Mouse (Mus musculus): ENCODE data around the gene Tvp23a. TPM values are rescaled to one million over a fixed set of nuclear protein-coding genes. Genes with fewer than 3 reads are reported as not detected.

Gene Tvp23a
- polyA plus RNA-seq, 1 experiment from 2014 or later: 4.5 TPM

DNA sequence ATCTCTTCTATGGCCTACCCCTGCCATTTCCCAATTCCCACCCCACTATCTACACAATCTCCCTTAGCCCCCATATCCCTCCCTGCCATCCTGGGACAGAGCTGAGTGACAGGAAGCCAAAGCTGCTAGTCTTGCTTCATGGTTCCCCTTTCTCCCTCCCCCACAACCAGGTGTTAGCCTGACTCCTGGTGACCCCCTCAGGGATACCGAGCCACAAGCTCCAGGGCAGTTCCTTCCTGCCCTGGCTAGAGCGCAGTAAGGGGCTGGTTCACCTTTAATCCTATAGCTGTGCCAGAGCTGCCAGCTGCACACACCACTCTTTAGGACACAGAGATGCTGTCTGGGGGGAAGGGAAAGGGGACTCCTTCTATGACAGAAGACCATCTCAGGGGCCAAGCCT is 619 bp upstream of the Tvp23a start:
- Histone ChIP-seq H3K27me3 (ENCODE audit: control insufficient read depth, insufficient read depth, low read length) (no peaks in the 10 kb centered on the region), H3K27ac (ENCODE audit: low read depth, low read length) (no peak overlapping the region), H3K9ac (ENCODE audit: low read depth, low read length) (peak overlapping the region; percentile 65), H3K4me1 (ENCODE audit: control insufficient read depth, insufficient read depth, low read length) (0 out of 2 replicates have a peak, but pooled peaks cover 5% of the 10 kb centered on the region), H3K4me3 (ENCODE audit: low read depth, low read length) (peak overlapping the region; percentile 42), H3K4me2 (peak overlapping the region; percentile 67), H3K9me3 (replicated peaks; ENCODE audit: control insufficient read depth, low read length) (no peaks in the 10 kb centered on the region), H3K36me3 (ENCODE audit: control insufficient read depth, insufficient read depth, low read length) (no peaks in the 10 kb centered on the region)
- WGBS (ENCODE audit: insufficient replicate concordance): 65% methylated on average over 2 of the region's 2 CpGs
- ATAC-seq (replicated peaks; ENCODE audit: insufficient number of reproducible peaks, low FRiP score, low TSS enrichment): no peak

DNA sequence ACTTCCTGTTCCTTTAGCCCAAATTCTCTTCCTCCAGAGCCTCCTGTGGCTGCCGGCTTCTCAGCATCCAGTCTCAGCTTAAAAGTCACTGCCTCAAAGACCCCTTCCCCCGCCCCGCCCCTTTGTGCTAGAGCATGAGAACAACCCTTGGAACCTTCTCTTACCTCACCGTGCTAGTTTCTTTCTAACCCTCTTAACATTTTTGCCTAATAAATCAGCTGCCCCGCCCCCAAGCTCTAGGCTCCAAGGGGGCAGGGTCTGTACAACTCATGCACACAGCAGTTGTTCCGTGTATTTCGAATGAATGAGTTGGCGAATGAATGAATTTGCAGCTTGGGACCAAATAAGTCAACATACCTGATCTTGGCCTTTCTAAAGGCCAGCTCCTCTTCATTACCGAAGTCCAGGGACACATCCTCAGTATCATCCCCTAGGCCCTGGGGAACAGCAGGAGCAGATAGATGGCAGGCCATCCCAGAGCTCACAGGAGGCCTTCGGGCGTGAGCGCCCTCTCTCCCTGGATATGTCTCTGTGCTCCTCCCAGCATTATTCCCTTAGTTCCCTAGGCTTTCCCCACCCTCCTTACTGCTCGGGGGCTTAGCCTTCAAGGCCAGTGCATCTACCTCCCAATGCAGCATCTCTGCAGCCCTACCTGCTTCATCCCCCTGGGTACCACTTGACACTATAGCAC is 444 bp downstream of the Tvp23a start:
- 31% methylated on average over 13 of the region's 13 CpGs for WGBS (ENCODE audit: insufficient replicate concordance)
- no peak for ATAC-seq (replicated peaks; ENCODE audit: insufficient number of reproducible peaks, low FRiP score, low TSS enrichment)
- Histone ChIP-seq H3K36me3 (ENCODE audit: control insufficient read depth, insufficient read depth, low read length) (no peaks in the 10 kb centered on the region), H3K27me3 (ENCODE audit: control insufficient read depth, insufficient read depth, low read length) (no peaks in the 10 kb centered on the region), H3K4me1 (ENCODE audit: control insufficient read depth, insufficient read depth, low read length) (0 out of 2 replicates have a peak, but pooled peaks cover 5% of the 10 kb centered on the region), H3K9me3 (replicated peaks; ENCODE audit: control insufficient read depth, low read length) (no peaks in the 10 kb centered on the region), H3K9ac (ENCODE audit: low read depth, low read length) (peak overlapping the region; percentile 65), H3K4me2 (peak overlapping the region; percentile 67), H3K4me3 (ENCODE audit: low read depth, low read length) (peak overlapping the region; percentile 42), H3K27ac (ENCODE audit: low read depth, low read length) (no peak overlapping the region)

DNA sequence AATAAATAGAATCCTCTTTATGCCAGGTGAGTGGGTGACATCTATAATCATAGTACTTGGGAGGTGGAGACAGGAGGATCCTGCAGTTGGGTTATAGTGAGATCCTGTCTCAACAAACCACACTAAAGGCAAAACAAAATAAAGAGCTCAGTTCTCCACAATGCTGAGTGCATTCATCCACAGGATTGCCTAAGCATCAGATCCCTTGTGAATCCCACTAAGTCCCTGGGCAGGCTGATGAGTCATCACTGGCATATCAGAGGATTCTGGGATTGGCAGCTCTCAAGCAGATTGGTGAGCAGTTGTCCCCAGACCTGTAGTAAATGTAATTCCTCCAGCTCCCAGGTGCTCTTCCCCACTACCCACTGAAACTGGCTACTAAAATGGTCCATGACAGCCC is 3.4 kb downstream of the Tvp23a start:
- Histone ChIP-seq H3K4me3 (ENCODE audit: low read depth, low read length) (no peak overlapping the region), H3K27me3 (ENCODE audit: control insufficient read depth, insufficient read depth, low read length) (no peaks in the 10 kb centered on the region), H3K4me2 (no peak overlapping the region), H3K9me3 (replicated peaks; ENCODE audit: control insufficient read depth, low read length) (no peaks in the 10 kb centered on the region), H3K9ac (ENCODE audit: low read depth, low read length) (no peak overlapping the region), H3K4me1 (ENCODE audit: control insufficient read depth, insufficient read depth, low read length) (0 out of 2 replicates have a peak, but pooled peaks cover 5% of the 10 kb centered on the region), H3K27ac (ENCODE audit: low read depth, low read length) (no peak overlapping the region), H3K36me3 (ENCODE audit: control insufficient read depth, insufficient read depth, low read length) (no peaks in the 10 kb centered on the region)
- no peak for ATAC-seq (replicated peaks; ENCODE audit: insufficient number of reproducible peaks, low FRiP score, low TSS enrichment)

DNA sequence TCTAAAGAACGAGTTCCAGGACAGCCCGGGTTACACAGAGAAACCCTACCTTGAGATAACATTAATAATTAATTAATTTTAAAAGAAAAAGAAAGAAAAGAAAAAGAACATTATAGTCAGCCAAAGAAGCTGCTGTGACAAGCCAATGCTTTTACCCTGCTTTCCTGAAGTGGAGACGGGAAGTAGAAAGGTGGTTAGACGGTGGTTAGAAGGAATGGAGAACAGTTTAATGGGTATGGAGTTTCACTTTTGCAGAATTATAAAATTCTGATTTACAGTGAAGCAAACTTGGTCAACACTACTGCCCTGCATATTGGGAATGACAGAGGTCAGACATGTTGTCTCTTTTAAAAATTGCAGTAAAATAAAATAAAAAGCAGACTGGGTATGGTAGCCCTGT is 5.4 kb downstream of the Tvp23a start:
- Histone ChIP-seq H3K9ac (ENCODE audit: low read depth, low read length) (no peak overlapping the region), H3K9me3 (replicated peaks; ENCODE audit: control insufficient read depth, low read length) (no peaks in the 10 kb centered on the region), H3K4me3 (ENCODE audit: low read depth, low read length) (no peak overlapping the region), H3K4me1 (ENCODE audit: control insufficient read depth, insufficient read depth, low read length) (0 out of 2 replicates have a peak, but pooled peaks cover 3% of the 10 kb centered on the region), H3K4me2 (no peak overlapping the region), H3K27me3 (ENCODE audit: control insufficient read depth, insufficient read depth, low read length) (no peaks in the 10 kb centered on the region), H3K36me3 (ENCODE audit: control insufficient read depth, insufficient read depth, low read length) (no peaks in the 10 kb centered on the region), H3K27ac (ENCODE audit: low read depth, low read length) (no peak overlapping the region)
- 87% methylated on average over 4 of the region's 4 CpGs for WGBS (ENCODE audit: insufficient replicate concordance)
- ATAC-seq (replicated peaks; ENCODE audit: insufficient number of reproducible peaks, low FRiP score, low TSS enrichment): no peak

DNA sequence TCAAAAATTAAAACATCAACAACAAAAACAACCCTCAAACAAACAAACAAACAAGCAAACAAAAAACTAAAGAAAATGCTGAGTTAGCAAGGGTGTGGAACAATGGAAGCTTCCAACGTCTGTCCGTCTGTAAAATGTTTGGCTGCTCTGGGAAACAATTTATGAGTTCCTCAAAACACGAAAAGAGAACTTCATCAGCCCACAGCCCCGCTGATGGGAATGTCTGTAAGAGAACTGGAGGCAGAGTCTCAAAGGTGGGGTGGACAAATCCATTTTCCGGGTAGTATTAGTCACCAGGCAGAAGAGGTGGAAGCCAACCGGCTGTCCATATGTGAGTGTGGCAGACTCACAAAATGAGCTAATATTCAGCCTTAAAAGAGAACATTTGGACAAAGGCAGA is 5.8 kb downstream of the Tvp23a start:
- WGBS (ENCODE audit: insufficient replicate concordance): 79% methylated on average over 6 of the region's 6 CpGs
- H3K9ac ChIP-seq (ENCODE audit: low read depth, low read length): no peak overlapping the region
- no peak for ATAC-seq (replicated peaks; ENCODE audit: insufficient number of reproducible peaks, low FRiP score, low TSS enrichment)
- H3K9me3 ChIP-seq (replicated peaks; ENCODE audit: control insufficient read depth, low read length): no peaks in the 10 kb centered on the region
- no peak overlapping the region for H3K4me2 ChIP-seq
- H3K4me1 ChIP-seq (ENCODE audit: control insufficient read depth, insufficient read depth, low read length): 0 out of 2 replicates have a peak, but pooled peaks cover 1% of the 10 kb centered on the region
- no peaks in the 10 kb centered on the region for H3K36me3 ChIP-seq (ENCODE audit: control insufficient read depth, insufficient read depth, low read length)
- no peak overlapping the region for H3K27ac ChIP-seq (ENCODE audit: low read depth, low read length)
- H3K4me3 ChIP-seq (ENCODE audit: low read depth, low read length): no peak overlapping the region
- no peaks in the 10 kb centered on the region for H3K27me3 ChIP-seq (ENCODE audit: control insufficient read depth, insufficient read depth, low read length)

DNA sequence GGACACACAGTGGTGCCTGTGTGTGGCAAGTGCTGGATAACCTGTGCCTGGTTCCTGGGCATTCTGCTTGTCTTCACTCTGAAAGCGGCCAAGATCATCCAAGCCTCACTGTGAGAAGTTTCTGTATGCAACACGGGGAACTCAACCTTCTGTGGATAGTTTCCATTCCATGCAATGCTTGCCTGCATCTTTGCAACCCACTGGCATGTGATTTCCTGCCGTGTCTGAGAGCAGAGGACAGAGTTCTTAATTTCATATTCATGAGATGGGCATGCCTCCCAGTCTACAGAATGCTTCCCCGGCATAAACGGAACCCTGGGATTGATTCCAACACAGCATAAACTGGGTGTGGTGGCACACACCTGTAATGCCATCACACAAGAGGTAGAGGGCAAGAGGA is 9.1 kb downstream of the Tvp23a start:
- Histone ChIP-seq H3K4me1 (ENCODE audit: control insufficient read depth, insufficient read depth, low read length) (no peaks in the 10 kb centered on the region), H3K27me3 (ENCODE audit: control insufficient read depth, insufficient read depth, low read length) (no peaks in the 10 kb centered on the region), H3K4me2 (no peak overlapping the region), H3K36me3 (ENCODE audit: control insufficient read depth, insufficient read depth, low read length) (no peaks in the 10 kb centered on the region), H3K4me3 (ENCODE audit: low read depth, low read length) (no peak overlapping the region), H3K27ac (ENCODE audit: low read depth, low read length) (no peak overlapping the region), H3K9ac (ENCODE audit: low read depth, low read length) (no peak overlapping the region), H3K9me3 (replicated peaks; ENCODE audit: control insufficient read depth, low read length) (no peaks in the 10 kb centered on the region)
- 82% methylated on average over 5 of the region's 5 CpGs for WGBS (ENCODE audit: insufficient replicate concordance)
- ATAC-seq (replicated peaks; ENCODE audit: insufficient number of reproducible peaks, low FRiP score, low TSS enrichment): no peak

DNA sequence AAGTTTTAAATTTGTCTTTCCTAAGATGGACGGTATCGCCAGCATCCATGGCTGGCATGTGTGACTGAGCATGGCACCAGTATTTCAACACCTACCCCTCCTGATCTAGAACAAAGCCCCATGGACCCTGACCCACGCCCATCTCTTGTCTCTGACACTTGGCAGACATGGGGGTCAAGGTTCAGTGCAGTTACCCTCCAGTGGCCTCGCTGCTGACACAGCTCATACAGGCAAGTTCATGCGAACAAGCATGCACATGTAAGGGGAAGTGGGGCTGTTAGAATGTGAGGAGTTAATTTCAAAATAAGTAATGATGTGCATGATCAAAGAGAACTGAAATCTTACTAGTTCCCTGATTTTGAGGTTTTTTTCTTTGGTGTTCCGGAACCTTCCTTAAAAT is 11.0 kb downstream of the Tvp23a start:
- Histone ChIP-seq H3K36me3 (ENCODE audit: control insufficient read depth, insufficient read depth, low read length) (no peaks in the 10 kb centered on the region), H3K4me3 (ENCODE audit: low read depth, low read length) (no peak overlapping the region), H3K9ac (ENCODE audit: low read depth, low read length) (no peak overlapping the region), H3K27me3 (ENCODE audit: control insufficient read depth, insufficient read depth, low read length) (no peaks in the 10 kb centered on the region), H3K4me1 (ENCODE audit: control insufficient read depth, insufficient read depth, low read length) (no peaks in the 10 kb centered on the region), H3K4me2 (no peak overlapping the region), H3K27ac (ENCODE audit: low read depth, low read length) (no peak overlapping the region), H3K9me3 (replicated peaks; ENCODE audit: control insufficient read depth, low read length) (no peaks in the 10 kb centered on the region)
- WGBS (ENCODE audit: insufficient replicate concordance): 77% methylated on average over 6 of the region's 6 CpGs
- ATAC-seq (replicated peaks; ENCODE audit: insufficient number of reproducible peaks, low FRiP score, low TSS enrichment): no peak

DNA sequence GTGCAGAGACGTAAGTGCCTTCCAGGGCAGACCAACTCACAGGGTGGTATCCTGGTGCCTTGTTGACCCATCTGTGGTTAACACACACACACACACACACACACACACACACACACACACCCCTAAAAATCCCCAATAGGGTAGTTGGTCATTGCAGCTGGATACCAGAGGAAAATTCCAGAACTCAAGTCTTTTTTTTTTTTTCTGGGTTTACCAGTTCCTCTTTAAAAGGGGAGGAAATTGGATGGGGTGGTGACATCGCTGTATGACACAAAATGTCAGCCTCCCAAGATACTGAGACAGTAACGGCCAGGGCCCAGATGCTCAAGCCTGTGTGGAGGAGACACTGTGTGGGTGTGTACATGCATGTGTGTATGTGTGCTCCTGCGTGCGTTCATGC is 13.8 kb downstream of the Tvp23a start:
- no peak overlapping the region for H3K27ac ChIP-seq (ENCODE audit: low read depth, low read length)
- WGBS (ENCODE audit: insufficient replicate concordance): 77% methylated on average over 5 of the region's 5 CpGs
- H3K4me2 ChIP-seq: no peak overlapping the region
- H3K27me3 ChIP-seq (ENCODE audit: control insufficient read depth, insufficient read depth, low read length): no peaks in the 10 kb centered on the region
- H3K9ac ChIP-seq (ENCODE audit: low read depth, low read length): no peak overlapping the region
- ATAC-seq (replicated peaks; ENCODE audit: insufficient number of reproducible peaks, low FRiP score, low TSS enrichment): no peak
- H3K36me3 ChIP-seq (ENCODE audit: control insufficient read depth, insufficient read depth, low read length): no peaks in the 10 kb centered on the region
- H3K4me3 ChIP-seq (ENCODE audit: low read depth, low read length): no peak overlapping the region
- no peaks in the 10 kb centered on the region for H3K9me3 ChIP-seq (replicated peaks; ENCODE audit: control insufficient read depth, low read length)
- no peaks in the 10 kb centered on the region for H3K4me1 ChIP-seq (ENCODE audit: control insufficient read depth, insufficient read depth, low read length)

DNA sequence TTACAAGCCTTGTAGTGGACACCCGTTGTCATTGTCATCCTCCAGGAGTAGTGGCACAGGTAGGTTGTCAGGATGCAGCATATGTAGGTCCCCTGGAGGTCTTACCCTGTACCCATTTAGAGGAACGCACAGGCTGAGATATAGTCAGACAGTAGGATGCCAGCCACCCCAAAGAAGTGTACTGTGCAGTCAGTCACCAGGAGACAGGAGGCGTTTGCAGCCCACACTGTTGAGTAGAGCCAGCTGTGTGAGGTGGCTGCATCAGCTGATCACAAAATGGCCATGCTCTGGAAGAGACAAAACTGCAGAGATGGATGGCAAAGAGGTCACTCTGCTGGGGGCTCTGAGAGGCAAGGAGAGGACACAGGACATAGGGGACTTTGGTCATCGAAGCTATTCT is 14.8 kb downstream of the Tvp23a start:
- ATAC-seq (replicated peaks; ENCODE audit: insufficient number of reproducible peaks, low FRiP score, low TSS enrichment): no peak
- no peak overlapping the region for H3K27ac ChIP-seq (ENCODE audit: low read depth, low read length)
- no peaks in the 10 kb centered on the region for H3K36me3 ChIP-seq (ENCODE audit: control insufficient read depth, insufficient read depth, low read length)
- WGBS (ENCODE audit: insufficient replicate concordance): 75% methylated on average over 4 of the region's 4 CpGs
- no peaks in the 10 kb centered on the region for H3K4me1 ChIP-seq (ENCODE audit: control insufficient read depth, insufficient read depth, low read length)
- H3K27me3 ChIP-seq (ENCODE audit: control insufficient read depth, insufficient read depth, low read length): no peaks in the 10 kb centered on the region
- H3K9ac ChIP-seq (ENCODE audit: low read depth, low read length): no peak overlapping the region
- no peak overlapping the region for H3K4me2 ChIP-seq
- no peaks in the 10 kb centered on the region for H3K9me3 ChIP-seq (replicated peaks; ENCODE audit: control insufficient read depth, low read length)
- H3K4me3 ChIP-seq (ENCODE audit: low read depth, low read length): no peak overlapping the region

All from heart, embryonic 11.5 days (tissue).